In the genomic region with DNA sequence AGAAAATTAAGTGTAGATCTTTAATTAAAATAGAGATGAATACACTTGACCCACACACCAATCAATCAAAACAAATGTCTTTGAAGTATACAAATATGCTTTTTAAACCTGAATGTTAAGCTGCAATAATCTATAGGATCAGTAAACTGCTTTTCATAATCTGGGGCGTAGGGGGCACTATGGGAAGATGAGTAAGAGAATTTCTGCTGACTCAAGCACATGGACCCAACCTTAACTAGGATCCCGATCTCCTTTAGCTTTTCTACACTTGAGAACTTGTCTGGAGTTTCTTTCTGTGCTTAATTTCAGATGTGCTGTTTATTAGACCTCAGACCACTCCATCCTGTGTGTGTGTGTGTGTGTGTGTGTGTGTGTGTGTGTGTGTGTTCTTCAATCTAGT, we compare ENCODE assay signal across 29 mouse cellular contexts.
"Had no signal": no experiment of that assay in that cellular context is flagged by ENCODE, and none has a peak within 500 bp of the region (broad histone marks: within the 10 kb centered on the region; RNA-seq: fewer than 3 reads in every experiment).

No protein-coding gene starts in this region.

- H3K9me3 ChIP-seq: limb, embryonic 10.5 days; limb, embryonic 12.5 days; limb, embryonic 13.5 days; limb, embryonic 15.5 days; liver, embryonic 12.5 days; liver, embryonic 13.5 days; liver, embryonic 15.5 days; lung, embryonic 15.5 days; midbrain, embryonic 10.5 days; midbrain, embryonic 12.5 days; midbrain, embryonic 13.5 days; midbrain, embryonic 15.5 days had no signal

- H3K27ac ChIP-seq: limb, embryonic 10.5 days; limb, embryonic 12.5 days; limb, embryonic 13.5 days; limb, embryonic 15.5 days; liver, embryonic 12.5 days; liver, embryonic 13.5 days; liver, embryonic 14.5 days; liver, embryonic 15.5 days; lung, embryonic 15.5 days; macrophage; midbrain, embryonic 10.5 days; midbrain, embryonic 12.5 days; midbrain, embryonic 13.5 days; midbrain, embryonic 15.5 days had no signal

- H3K4me3 ChIP-seq: limb, embryonic 10.5 days; limb, embryonic 12.5 days; limb, embryonic 13.5 days; limb, embryonic 15.5 days; liver, embryonic 12.5 days; liver, embryonic 13.5 days; liver, embryonic 15.5 days; lung, embryonic 15.5 days; megakaryocyte, embryonic 14.5 days; midbrain, embryonic 10.5 days; midbrain, embryonic 12.5 days; midbrain, embryonic 13.5 days; midbrain, embryonic 15.5 days; myocyte had no signal

- H3K4me2 ChIP-seq: limb, embryonic 12.5 days; limb, embryonic 13.5 days; limb, embryonic 15.5 days; liver, embryonic 11.5 days; liver, embryonic 12.5 days; liver, embryonic 13.5 days; liver, embryonic 15.5 days; lung, embryonic 14.5 days; lung, embryonic 15.5 days; midbrain, embryonic 11.5 days; midbrain, embryonic 12.5 days; midbrain, embryonic 13.5 days; midbrain, embryonic 15.5 days had no signal

- H3K9ac ChIP-seq: limb, embryonic 12.5 days; limb, embryonic 13.5 days; limb, embryonic 15.5 days; liver, embryonic 12.5 days; liver, embryonic 13.5 days; liver, embryonic 14.5 days; liver, embryonic 15.5 days; liver, postnatal 0 days; lung, embryonic 14.5 days; lung, embryonic 15.5 days; midbrain, embryonic 12.5 days; midbrain, embryonic 13.5 days; midbrain, embryonic 15.5 days had no signal

- H3K36me3 ChIP-seq: limb, embryonic 10.5 days; limb, embryonic 12.5 days; limb, embryonic 13.5 days; limb, embryonic 15.5 days; liver, embryonic 12.5 days; liver, embryonic 13.5 days; liver, embryonic 15.5 days; lung, embryonic 15.5 days; midbrain, embryonic 10.5 days; midbrain, embryonic 12.5 days; midbrain, embryonic 13.5 days; midbrain, embryonic 15.5 days had no signal

- H3K27me3 ChIP-seq: limb, embryonic 12.5 days; limb, embryonic 13.5 days; limb, embryonic 15.5 days; liver, embryonic 12.5 days; liver, embryonic 13.5 days; liver, embryonic 15.5 days; lung, embryonic 15.5 days; megakaryocyte, embryonic 14.5 days; midbrain, embryonic 12.5 days; midbrain, embryonic 13.5 days; midbrain, embryonic 15.5 days had no signal

- DNase-seq: left cerebral cortex, postnatal 4 days; liver; liver, embryonic 13.5 days; liver, postnatal 0 days; lung, adult 18-20 months; lung, adult 2 months; lung, embryonic 14.5 days; lung, postnatal 10 days; lung, postnatal 14 days; lung, postnatal 36 days; lung, postnatal 4 days; midbrain, embryonic 14.5 days had no signal

- H3K4me1 ChIP-seq: limb, embryonic 10.5 days; limb, embryonic 12.5 days; limb, embryonic 13.5 days; limb, embryonic 15.5 days; liver, embryonic 12.5 days; liver, embryonic 13.5 days; liver, embryonic 15.5 days; lung, embryonic 15.5 days; megakaryocyte, embryonic 14.5 days; midbrain, embryonic 10.5 days; midbrain, embryonic 12.5 days; midbrain, embryonic 13.5 days; midbrain, embryonic 15.5 days had no signal
